Mouse (Mus musculus) lung, adult 2 months (tissue): Measurements from ENCODE around the gene Hecw2. TPM values are rescaled to one million over a fixed set of nuclear protein-coding genes. Genes with fewer than 3 reads are reported as not detected.
A peak's percentile ranks its signal among the peaks of the same experiment; 100 is the strongest.

Experiments used
- DNase-seq: peaks from one replicate; pipeline ENCODE4 v3.0.0; 2022
- H3K4me1 ChIP-seq: fragments of 200-500 bp; 2 replicates; pipeline ENCODE4 v1.6.1; 2011; ENCODE audit warnings: low read length; ENCODE audit not compliant: control insufficient read depth, insufficient read depth
- H3K4me3 ChIP-seq: fragments of 200-500 bp; replicated peaks from 2 replicates; pipeline ENCODE3; 2011; ENCODE audit warnings: low read depth, mild to moderate bottlenecking, control low read depth, low read length; ENCODE audit errors: extremely low read depth
- CTCF ChIP-seq: fragments of 200-500 bp; IDR thresholded peaks from 2 replicates; pipeline ENCODE4 v1.5.1; 2011; ENCODE audit warnings: mild to moderate bottlenecking, low read length, control low read depth; ENCODE audit not compliant: insufficient read depth
- POLR2A ChIP-seq: fragments of 200-500 bp; IDR thresholded peaks from 2 replicates; pipeline ENCODE4 v1.6.1; 2011; ENCODE audit warnings: low read depth, mild to moderate bottlenecking, control low read depth, low read length, borderline replicate concordance; ENCODE audit errors: extremely low read depth
- WGBS: fragments of 180-500 bp; shearing (Covaris S2); methylation state at CpG from one replicate; pipeline ENCODE4 v1.1.7; 2018; 5-methylcytosine and 5-hydroxymethylcytosine counted together
- polyA plus RNA-seq: library from polyadenylated mRNA; depleted of rRNA; stranded (reverse); fragments of >200 nt; gene quantifications from 2 replicates; pipeline ENCODE4 v1.2.3, GENCODE M21; 2012

Gene Hecw2
- polyA plus RNA-seq, 1 experiment = 5.8 TPM

DNA sequence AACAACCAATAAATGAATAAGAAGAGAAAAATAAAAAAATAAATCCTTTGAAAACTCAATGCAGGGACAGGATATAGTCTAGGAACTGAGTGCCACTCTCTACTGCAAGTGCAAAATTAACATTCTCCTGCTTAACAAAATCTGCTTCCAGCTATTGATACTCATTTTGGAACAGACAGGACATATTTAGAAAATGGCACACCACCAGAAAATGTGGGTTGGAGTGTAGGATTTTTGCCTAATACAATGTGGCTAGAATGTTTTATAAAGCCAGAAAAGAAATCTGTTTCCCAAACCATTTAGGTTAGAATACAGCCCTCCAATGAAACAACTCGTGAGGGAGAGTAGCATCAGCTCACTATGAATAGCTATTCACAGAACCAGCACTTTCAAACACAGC, 129.5 kb downstream of the Hecw2 start:
- 62% methylated on average over 1 of the region's 1 CpGs for WGBS
- no peaks in the 10 kb centered on the region for H3K4me1 ChIP-seq
- H3K4me3 ChIP-seq = no peak overlapping the region
- TF ChIP-seq CTCF (no peak), POLR2A (no peak)
- no peak for DNase-seq

DNA sequence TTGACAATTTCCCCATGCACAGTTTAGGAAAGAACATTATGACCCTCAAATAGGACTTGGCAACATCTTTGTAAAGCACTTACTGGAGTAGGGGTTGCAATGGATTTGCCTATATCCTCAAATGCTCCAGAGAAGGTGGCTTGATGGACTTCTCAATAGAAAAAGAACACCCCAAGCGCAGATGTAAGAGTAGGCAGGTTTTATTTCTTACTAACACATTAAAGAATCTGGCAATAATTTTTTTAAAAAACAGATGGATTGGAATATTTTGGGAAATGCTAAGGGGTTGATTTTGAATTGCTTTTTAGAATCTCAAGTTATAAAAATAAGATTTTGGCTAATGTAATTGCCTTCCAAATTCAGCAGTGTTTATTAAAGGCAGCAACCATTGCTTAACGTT, 133.9 kb downstream of the Hecw2 start:
- no peaks in the 10 kb centered on the region for H3K4me1 ChIP-seq
- 92% methylated on average over 2 of the region's 2 CpGs for WGBS
- TF ChIP-seq CTCF (no peak), POLR2A (no peak)

DNA sequence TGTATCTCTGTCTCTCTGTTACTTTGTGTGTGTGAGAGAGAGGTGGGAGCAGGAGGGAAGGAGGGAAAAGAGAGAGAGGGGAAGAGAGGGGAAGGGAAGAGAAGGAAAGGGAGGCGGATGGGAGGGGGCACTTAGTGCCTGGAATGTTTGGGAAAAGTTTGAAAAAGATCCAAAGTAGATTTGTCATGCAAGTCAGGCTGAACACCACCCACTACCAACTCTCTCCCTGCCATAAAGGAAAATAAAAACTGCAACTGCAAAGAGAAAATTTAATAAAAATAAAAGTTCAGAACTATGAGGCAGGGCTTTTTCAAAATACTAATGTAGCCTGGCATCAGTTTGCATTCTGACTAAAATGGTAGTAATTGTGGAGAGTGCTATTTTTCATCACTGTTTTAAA, 135.2 kb downstream of the Hecw2 start:
- DNase-seq = no peak
- 69% methylated on average over 1 of the region's 1 CpGs for WGBS
- Histone ChIP-seq H3K4me3 (no peak overlapping the region), H3K4me1 (no peaks in the 10 kb centered on the region)
- no peak for TF ChIP-seq POLR2A
- TF ChIP-seq CTCF = no peak

More for the DNA sequence above, 133.9 kb downstream of the Hecw2 start:
- no peak for DNase-seq
- no peak overlapping the region for H3K4me3 ChIP-seq

DNA sequence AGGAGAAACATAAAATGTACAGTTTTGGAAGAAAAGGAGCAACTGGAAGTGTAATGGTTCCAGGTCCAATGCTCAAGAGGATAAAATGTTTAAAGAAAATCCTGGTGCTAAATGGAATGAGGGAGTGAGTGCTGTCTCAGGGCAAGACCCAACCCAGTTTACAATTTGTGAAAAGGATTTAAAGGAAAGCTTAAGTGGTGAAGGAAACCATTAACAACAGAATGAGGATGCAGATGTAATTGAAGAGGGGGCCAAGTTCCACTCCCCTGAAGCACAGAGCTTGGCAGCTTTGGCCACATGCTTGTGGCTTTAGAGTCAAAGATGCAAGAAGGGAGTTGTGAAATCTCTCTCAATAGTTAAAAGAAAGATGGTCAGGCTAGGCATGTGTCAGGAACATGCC, 142.2 kb downstream of the Hecw2 start:
- TF ChIP-seq POLR2A (no peak), CTCF (no peak)
- no peaks in the 10 kb centered on the region; the same call in 1 of the 2 replicates for H3K4me1 ChIP-seq
- no peak for DNase-seq
- no peak overlapping the region for H3K4me3 ChIP-seq

DNA sequence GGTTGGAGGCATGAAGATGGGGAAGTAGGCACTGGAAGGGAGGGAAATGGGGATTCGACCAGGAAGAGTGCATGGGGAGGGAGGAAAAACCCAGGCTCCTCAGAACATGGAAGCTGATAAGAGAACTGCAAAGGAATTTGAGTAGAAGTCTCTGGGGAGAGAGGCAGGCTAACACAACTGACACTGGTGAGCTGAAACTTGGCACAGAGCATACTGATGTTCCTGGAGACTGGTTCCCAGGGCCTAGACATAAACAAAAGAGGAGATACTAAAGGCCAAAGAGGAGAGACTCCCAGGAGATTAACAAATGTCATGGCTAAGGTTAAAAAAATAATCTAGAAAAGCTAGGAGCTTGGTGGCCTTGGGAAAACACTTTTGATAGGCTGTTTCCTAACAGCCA, 148.0 kb downstream of the Hecw2 start:
- DNase-seq = no peak
- TF ChIP-seq POLR2A (no peak), CTCF (no peak)
- Histone ChIP-seq H3K4me3 (no peak overlapping the region), H3K4me1 (no peaks in the 10 kb centered on the region; the same call in 1 of the 2 replicates)
- WGBS = 12% methylated on average over 1 of the region's 1 CpGs

DNA sequence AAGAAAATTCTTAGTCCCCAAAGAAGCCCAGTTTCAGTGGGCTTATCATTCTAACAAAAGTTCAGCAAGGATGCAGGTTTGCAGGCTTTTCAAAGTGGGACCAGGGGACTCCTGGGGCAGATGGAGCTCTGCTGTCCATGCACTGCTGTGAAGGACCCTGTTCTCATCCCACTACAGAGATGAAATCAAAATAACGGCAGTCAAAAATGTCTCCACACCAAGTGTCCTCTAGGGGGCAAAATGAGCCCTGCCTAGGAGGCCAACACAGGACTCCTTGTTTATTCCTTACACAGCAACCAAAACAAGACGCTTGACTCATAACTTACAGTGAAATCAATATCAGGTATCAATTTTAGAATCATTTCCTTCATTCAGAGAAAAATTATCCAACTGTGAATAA, 155.9 kb downstream of the Hecw2 start:
- Histone ChIP-seq H3K4me1 (no peaks in the 10 kb centered on the region; the same call in 1 of the 2 replicates), H3K4me3 (no peak overlapping the region)
- 22% methylated on average over 2 of the region's 2 CpGs for WGBS
- no peak for TF ChIP-seq POLR2A
- peak; percentile 37; the same call in 1 of the 2 replicates for TF ChIP-seq CTCF
- DNase-seq = no peak

DNA sequence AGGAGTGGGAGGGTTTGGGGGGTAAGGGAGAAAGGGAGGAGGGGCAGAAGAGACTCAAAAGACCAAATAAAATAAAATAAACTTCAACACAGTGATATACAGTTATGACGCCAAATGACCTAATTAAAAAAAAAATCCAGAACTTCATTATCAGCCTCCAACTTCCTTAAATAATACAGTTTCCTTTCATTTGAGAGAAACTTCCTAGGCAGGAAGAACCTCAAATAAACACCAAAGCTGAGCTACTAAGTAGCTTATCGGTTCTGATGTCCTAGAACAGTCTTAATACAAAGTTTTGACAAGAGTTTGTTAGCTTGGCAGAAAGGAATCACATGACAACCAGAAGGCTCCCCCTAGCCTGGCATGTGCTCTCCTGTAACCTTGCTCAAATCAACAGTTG, 177.3 kb downstream of the Hecw2 start:
- TF ChIP-seq POLR2A = no peak
- TF ChIP-seq CTCF = no peak
- peak; percentile 5 for DNase-seq
- H3K4me1 ChIP-seq = peaks cover 10% of the 10 kb centered on the region
- H3K4me3 ChIP-seq = no peak overlapping the region
- WGBS = 25% methylated on average over 2 of the region's 2 CpGs

DNA sequence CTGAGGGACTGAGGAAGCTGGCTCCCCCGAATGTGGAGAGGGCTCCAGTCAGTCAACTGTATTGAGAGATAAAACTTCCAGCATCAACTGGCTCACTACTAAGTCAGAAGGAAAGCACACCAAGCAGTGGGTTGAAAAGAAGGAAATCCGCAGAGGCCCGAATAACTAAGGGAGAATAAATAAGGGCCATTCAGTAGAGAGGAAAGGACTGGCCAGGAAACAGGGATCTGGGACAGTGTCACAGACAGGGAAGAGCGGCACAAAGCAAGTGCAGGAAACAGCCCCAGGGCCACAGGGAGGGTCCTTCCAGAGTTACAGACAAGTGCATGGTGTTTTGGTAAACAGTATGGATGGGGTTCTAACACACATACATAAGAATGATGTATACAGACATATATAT, 179.2 kb downstream of the Hecw2 start:
- H3K4me3 ChIP-seq = no peak overlapping the region
- whole genome bisulfite sequencing = 50% methylated on average over 4 of the region's 4 CpGs
- H3K4me1 ChIP-seq = peaks cover 10% of the 10 kb centered on the region
- DNase-seq = no peak
- TF ChIP-seq CTCF (no peak), POLR2A (no peak)

DNA sequence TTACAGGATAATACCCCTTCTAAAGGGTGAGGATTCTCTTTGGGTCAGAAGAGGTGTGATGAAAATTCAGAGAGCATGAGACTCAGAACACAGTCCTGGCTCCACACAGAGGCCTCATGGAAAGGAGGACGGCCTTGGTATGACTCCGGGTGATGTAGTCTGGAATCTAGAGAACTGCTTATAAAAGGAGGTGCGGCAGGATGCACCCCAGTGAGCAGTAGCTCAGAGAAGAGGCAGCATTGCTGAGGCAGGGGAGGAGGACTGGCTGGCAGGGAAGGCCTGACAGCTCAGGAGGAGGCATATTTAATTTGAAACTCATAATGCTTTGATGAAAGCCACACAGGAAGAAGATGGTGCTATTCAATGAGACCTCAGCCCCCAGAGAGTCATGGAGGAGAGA, 182.6 kb downstream of the Hecw2 start:
- 71% methylated on average over 3 of the region's 3 CpGs for WGBS
- Histone ChIP-seq H3K4me1 (peaks cover 7% of the 10 kb centered on the region), H3K4me3 (no peak overlapping the region)
- DNase-seq = no peak
- no peak for TF ChIP-seq POLR2A

DNA sequence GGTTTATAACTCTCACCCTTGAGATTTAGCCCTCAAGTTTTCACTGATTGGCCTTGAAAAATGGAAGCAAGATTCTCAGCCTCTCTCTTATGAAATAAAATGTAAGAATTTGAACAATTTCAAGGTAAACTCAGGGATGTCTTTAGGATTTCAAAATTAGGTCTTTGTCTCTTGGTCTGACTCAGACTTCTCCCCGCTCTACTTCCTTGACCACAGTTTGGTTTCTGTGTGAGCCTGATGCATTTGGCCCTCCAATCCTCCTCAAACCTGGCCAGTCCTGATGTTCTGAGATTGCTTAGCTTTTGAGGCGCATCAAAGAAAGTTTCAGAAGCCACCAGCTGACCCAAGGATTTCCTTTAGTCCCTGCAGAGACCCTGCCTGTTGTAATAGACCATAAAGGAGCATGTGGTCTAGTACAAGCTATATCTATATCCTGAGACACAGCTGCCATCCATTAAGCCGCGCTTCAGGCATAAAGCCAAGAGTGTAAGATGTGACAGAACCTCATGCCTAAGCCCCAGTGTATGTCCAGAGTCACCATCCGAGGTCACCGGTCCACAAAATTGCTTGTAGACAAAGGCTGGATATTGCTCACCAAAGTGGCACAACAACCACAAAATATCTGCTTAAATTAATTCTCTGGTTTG, 185.4 kb downstream of the Hecw2 start:
- Histone ChIP-seq H3K4me3 (no peak overlapping the region), H3K4me1 (no peaks in the 10 kb centered on the region; the same call in 1 of the 2 replicates)
- WGBS = 61% methylated on average over 6 of the region's 6 CpGs
- no peak for TF ChIP-seq POLR2A
- no peak for TF ChIP-seq CTCF
- no peak for DNase-seq
